ENCODE assay signal across 8 mouse cellular contexts in the genomic region with DNA sequence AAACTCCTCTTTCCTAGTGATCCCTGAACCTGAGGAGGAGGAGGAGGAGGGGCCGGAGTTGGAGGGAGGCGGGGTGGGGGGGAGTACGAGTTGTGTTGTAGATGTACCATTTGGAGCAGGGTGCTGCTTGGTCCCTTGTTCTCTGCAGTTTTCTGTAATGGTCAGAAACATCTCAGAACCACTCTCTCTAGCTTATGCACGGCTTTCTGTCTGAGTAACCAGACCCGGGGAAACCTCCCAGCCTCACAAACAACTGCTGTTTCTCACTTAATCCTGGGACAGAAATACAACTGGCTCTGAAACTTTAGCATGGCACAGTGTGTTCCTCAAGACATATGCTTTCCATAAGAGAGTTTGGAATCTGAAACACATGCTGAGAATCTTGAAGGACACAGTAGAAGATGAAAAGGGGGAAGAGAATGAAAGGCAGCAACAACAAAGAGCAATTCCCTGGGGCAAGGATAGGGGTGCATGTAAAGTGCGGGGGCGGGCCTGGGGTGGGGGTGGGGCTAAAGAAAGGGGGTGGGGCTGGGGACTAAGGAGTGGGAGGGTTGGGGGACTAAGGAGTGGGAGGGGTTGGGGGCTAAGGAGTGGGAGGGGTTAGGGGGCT. TPM values are rescaled to one million over a fixed set of nuclear protein-coding genes. Genes with fewer than 3 reads are reported as not detected.
DNase-seq lines count a peak whose midpoint lies in the region; ATAC-seq lines count a peak whose summit lies in the region.

No protein-coding gene starts in this region.

- H3K4me2 ChIP-seq in midbrain, embryonic 16.5 days (ENCODE audit: low read length) = no peak overlapping the region
- H3K4me2 ChIP-seq in hindbrain, embryonic 11.5 days (replicated peaks; ENCODE audit: low read depth, low read length) = 0 out of 2 replicates have a peak overlapping the region, but pooled peaks have one; percentile 6
- H3K4me2 ChIP-seq in neural tube, embryonic 13.5 days = no peak overlapping the region

- no peaks in the 10 kb centered on the region for H3K9me3 ChIP-seq in midbrain, embryonic 10.5 days (replicated peaks)
- no peaks in the 10 kb centered on the region for H3K9me3 ChIP-seq in midbrain, embryonic 16.5 days (replicated peaks; ENCODE audit: control insufficient read depth, low read length, poor library complexity, severe bottlenecking)
- no peaks in the 10 kb centered on the region for H3K9me3 ChIP-seq in hindbrain, embryonic 11.5 days (ENCODE audit: control insufficient read depth, low read length)
- no peaks in the 10 kb centered on the region for H3K9me3 ChIP-seq in neural tube, embryonic 13.5 days

- peaks cover 46% of the 10 kb centered on the region for H3K4me1 ChIP-seq in midbrain, embryonic 10.5 days
- peaks cover 5% of the 10 kb centered on the region for H3K4me1 ChIP-seq in midbrain, embryonic 16.5 days (ENCODE audit: control insufficient read depth, insufficient read depth, low read length)
- peaks cover 7% of the 10 kb centered on the region for H3K4me1 ChIP-seq in hindbrain, embryonic 11.5 days (replicated peaks; ENCODE audit: control insufficient read depth, insufficient read depth, low read length)
- peaks cover 17% of the 10 kb centered on the region for H3K4me1 ChIP-seq in neural tube, embryonic 13.5 days (replicated peaks)

- ATAC-seq in frontal cortex, adult (ENCODE audit: low TSS enrichment) = peak; percentile 48; the same call in 1 of the 2 replicates
- ATAC-seq in midbrain, embryonic 16.5 days = no peak
- peak; percentile 50 for ATAC-seq in hindbrain, embryonic 11.5 days (ENCODE audit: low FRiP score)
- ATAC-seq in neural tube, embryonic 13.5 days (ENCODE audit: low read depth) = 0 out of 2 replicates have a peak, but pooled peaks have one; percentile 18
- ATAC-seq in megakaryocyte progenitor cell, adult 5-6 weeks (replicated peaks; ENCODE audit: poor library complexity) = no peak

- no peak for DNase-seq in frontal cortex, postnatal 36 days (ENCODE audit: low spot score in 2 of 2)
- peak; percentile 47 for DNase-seq in midbrain, embryonic 10.5 days (ENCODE audit: low spot score)
- DNase-seq in hindbrain, embryonic 11.5 days (ENCODE audit: low spot score) = peak; percentile 52
- DNase-seq in gastrocnemius, adult 18-20 months (ENCODE audit: low spot score) = no peak

- peak overlapping the region; percentile 82 for H3K27ac ChIP-seq in midbrain, embryonic 10.5 days (replicated peaks)
- H3K27ac ChIP-seq in midbrain, embryonic 16.5 days (ENCODE audit: low read length) = no peak overlapping the region
- H3K27ac ChIP-seq in hindbrain, embryonic 11.5 days (ENCODE audit: low read depth, low read length) = peak overlapping the region; percentile 68
- H3K27ac ChIP-seq in neural tube, embryonic 13.5 days (replicated peaks) = no peak overlapping the region; the same call in 1 of the 2 replicates

- H3K4me3 ChIP-seq in midbrain, embryonic 10.5 days = peak overlapping the region; percentile 31
- no peak overlapping the region for H3K4me3 ChIP-seq in midbrain, embryonic 16.5 days (ENCODE audit: low read depth, low read length)
- H3K4me3 ChIP-seq in hindbrain, embryonic 11.5 days (ENCODE audit: low read depth, low read length) = no peak overlapping the region
- H3K4me3 ChIP-seq in neural tube, embryonic 13.5 days = no peak overlapping the region

- no peaks in the 10 kb centered on the region for H3K36me3 ChIP-seq in midbrain, embryonic 10.5 days
- no peaks in the 10 kb centered on the region for H3K36me3 ChIP-seq in midbrain, embryonic 16.5 days (ENCODE audit: control insufficient read depth, insufficient read depth, low read length)
- no peaks in the 10 kb centered on the region for H3K36me3 ChIP-seq in hindbrain, embryonic 11.5 days (ENCODE audit: control insufficient read depth, insufficient read depth, low read length)
- no peaks in the 10 kb centered on the region for H3K36me3 ChIP-seq in neural tube, embryonic 13.5 days

- WGBS in midbrain, embryonic 10.5 days = 4% methylated on average over 7 of the region's 7 CpGs
- 5% methylated on average over 7 of the region's 7 CpGs for WGBS in midbrain, embryonic 16.5 days
- WGBS in hindbrain, embryonic 11.5 days = 4% methylated on average over 7 of the region's 7 CpGs
- WGBS in neural tube, embryonic 13.5 days = 5% methylated on average over 7 of the region's 7 CpGs

- no peak overlapping the region for H3K9ac ChIP-seq in midbrain, embryonic 16.5 days (ENCODE audit: low read depth, low read length)
- no peak overlapping the region for H3K9ac ChIP-seq in hindbrain, embryonic 11.5 days (ENCODE audit: low read depth, low read length)
- no peak overlapping the region for H3K9ac ChIP-seq in neural tube, embryonic 13.5 days

- H3K27me3 ChIP-seq in midbrain, embryonic 10.5 days (ENCODE audit: low read depth, poor library complexity, severe bottlenecking) = 0 out of 2 replicates have a peak, but pooled peaks cover 5% of the 10 kb centered on the region
- no peaks in the 10 kb centered on the region for H3K27me3 ChIP-seq in midbrain, embryonic 16.5 days (ENCODE audit: control insufficient read depth, insufficient read depth, low read depth, low read length)
- no peaks in the 10 kb centered on the region for H3K27me3 ChIP-seq in hindbrain, embryonic 11.5 days (ENCODE audit: control insufficient read depth, insufficient read depth, low read length)
- no peaks in the 10 kb centered on the region for H3K27me3 ChIP-seq in neural tube, embryonic 13.5 days

RNA-seq across cellular contexts. Expression of a gene that starts 19.5 kb away (rescaled TPM):
- 27.3 and 30.3 TPM in 2 replicates for polyA plus RNA-seq in midbrain, embryonic 10.5 days (2016; fragmentation: Nextera tagmentation; extraction: Ambion mirVana)
- 11.3 and 12.4 TPM in 2 replicates for polyA plus RNA-seq in midbrain, embryonic 16.5 days (2015; fragmentation: Nextera tagmentation; extraction: Ambion mirVana)
- 30.1 and 33.4 TPM in 2 replicates for polyA plus RNA-seq in hindbrain, embryonic 11.5 days (2014; fragmentation: Nextera tagmentation; extraction: Ambion mirVana)
- polyA plus RNA-seq in neural tube, embryonic 13.5 days (2015; fragmentation: Nextera tagmentation; extraction: Ambion mirVana) = 23.6 and 27.8 TPM in 2 replicates
- total RNA-seq in gastrocnemius, adult 18-20 months (2021) = 1 to 10 TPM; 2.8 to 4.7 TPM
- total RNA-seq in megakaryocyte progenitor cell, adult 5-6 weeks (2015) = 0.12 and 0.68 TPM in 2 replicates
- 0.47 and 0.54 TPM in 2 replicates for total RNA-seq in megakaryocyte progenitor cell, adult 5-6 weeks (2017)

Comparison
In these comparisons a context has a peak if more than half of its experiments do, and no peak if none do; other contexts are left out.
1. H3K27ac ChIP-seq: peak in midbrain, embryonic 10.5 days (single experiment) and hindbrain, embryonic 11.5 days (single experiment); none in midbrain, embryonic 16.5 days (single experiment) and neural tube, embryonic 13.5 days (single experiment).
2. ATAC-seq: peak in frontal cortex, adult (single experiment), hindbrain, embryonic 11.5 days (single experiment) and neural tube, embryonic 13.5 days (single experiment); none in midbrain, embryonic 16.5 days (single experiment) and megakaryocyte progenitor cell, adult 5-6 weeks (single experiment).
3. DNase-seq: peak in midbrain, embryonic 10.5 days (single experiment) and hindbrain, embryonic 11.5 days (single experiment); none in frontal cortex, postnatal 36 days (0 of 2) and gastrocnemius, adult 18-20 months (single experiment).